Mouse (Mus musculus): ENCODE results near the gene Rmnd1. TPM values are rescaled to one million over a fixed set of nuclear protein-coding genes. Genes with fewer than 3 reads are reported as not detected.

Rmnd1 gene
- polyA plus RNA-seq, 2 experiments, result 46.3 to 63.4 TPM

DNA sequence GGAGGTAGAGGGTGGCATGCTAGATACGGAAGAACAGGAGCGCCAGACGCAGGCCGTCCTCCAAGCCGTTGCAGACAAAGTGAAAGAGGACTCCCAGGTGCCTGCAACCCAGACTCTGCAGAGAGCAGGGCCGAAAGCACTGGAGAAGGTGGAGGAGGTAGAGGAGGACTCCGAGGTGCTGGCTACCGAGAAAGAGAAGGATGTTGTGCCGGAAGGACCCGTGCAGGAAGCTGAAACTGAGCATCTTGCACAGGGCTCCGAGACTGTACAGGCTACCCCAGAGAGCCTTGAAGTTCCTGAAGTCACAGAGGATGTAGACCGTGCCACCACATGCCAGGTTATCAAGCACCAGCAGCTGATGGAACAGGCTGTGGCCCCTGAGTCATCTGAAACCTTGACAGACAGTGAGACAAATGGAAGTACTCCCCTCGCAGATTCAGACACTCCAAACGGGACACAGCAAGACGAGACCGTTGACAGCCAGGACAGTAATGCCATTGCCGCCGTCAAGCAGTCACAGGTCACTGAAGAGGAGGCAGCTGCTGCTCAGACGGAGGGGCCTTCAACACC is 76.2 kb downstream of the Rmnd1 start:
- no peak for DNase-seq (ENCODE audit: low spot score)
- H3K27me3 ChIP-seq (ENCODE audit: control insufficient read depth, insufficient read depth, low read length), result no peaks in the 10 kb centered on the region
- ATAC-seq (ENCODE audit: low FRiP score, low read depth), result no peak
- H3K4me3 ChIP-seq (replicated peaks; ENCODE audit: low read length), result no peak overlapping the region
- no peaks in the 10 kb centered on the region for H3K4me1 ChIP-seq (ENCODE audit: control insufficient read depth, insufficient read depth, low read length)
- H3K9me3 ChIP-seq (ENCODE audit: control insufficient read depth, low read length), result no peaks in the 10 kb centered on the region
- H3K4me2 ChIP-seq (replicated peaks; ENCODE audit: low read depth, low read length, severe bottlenecking), result no peak overlapping the region
- H3K36me3 ChIP-seq (ENCODE audit: control insufficient read depth, insufficient read depth, low read length), result peaks cover 12% of the 10 kb centered on the region
- no peak overlapping the region for H3K27ac ChIP-seq (replicated peaks; ENCODE audit: low read depth, low read length)
- 86% methylated on average over 19 of the region's 19 CpGs for WGBS
- TF ChIP-seq POLR2A (IDR thresholded peaks at IDR 0.05; ENCODE audit: borderline replicate concordance, extremely low read depth, insufficient read depth, insufficient read length), result no peak
- H3K9ac ChIP-seq (ENCODE audit: low read depth, low read length, severe bottlenecking), result no peak overlapping the region

DNA sequence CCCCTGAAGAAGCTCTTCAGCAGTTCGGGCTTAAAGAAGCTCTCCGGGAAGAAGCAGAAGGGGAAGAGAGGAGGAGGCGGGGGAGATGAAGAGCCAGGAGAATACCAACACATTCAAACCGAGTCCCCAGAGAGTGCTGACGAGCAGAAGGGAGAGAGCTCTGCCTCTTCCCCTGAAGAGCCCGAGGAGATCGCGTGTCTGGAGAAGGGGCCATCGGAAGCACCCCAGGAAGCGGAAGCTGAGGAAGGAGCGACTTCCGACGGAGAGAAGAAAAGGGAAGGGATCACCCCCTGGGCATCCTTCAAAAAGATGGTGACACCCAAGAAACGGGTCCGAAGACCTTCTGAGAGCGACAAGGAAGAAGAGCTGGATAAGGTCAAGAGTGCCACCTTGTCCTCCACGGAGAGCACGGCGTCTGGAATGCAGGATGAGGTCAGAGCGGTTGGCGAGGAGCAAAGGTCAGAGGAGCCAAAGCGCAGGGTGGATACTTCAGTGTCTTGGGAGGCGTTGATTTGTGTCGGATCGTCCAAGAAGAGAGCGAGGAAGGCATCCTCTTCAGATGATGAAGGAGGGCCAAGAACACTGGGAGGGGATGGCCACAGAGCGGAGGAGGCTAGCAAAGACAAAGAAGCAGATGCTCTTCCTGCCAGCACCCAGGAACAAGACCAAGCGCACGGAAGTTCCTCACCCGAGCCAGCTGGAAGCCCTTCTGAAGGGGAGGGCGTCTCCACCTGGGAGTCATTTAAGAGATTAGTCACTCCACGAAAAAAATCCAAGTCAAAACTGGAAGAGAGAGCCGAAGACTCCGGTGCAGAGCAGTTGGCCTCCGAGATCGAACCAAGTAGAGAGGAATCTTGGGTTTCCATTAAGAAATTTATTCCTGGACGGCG is 77.6 kb downstream of the Rmnd1 start:
- no peak for TF ChIP-seq POLR2A (IDR thresholded peaks at IDR 0.05; ENCODE audit: borderline replicate concordance, extremely low read depth, insufficient read depth, insufficient read length)

More for the DNA sequence above, 77.6 kb downstream of the Rmnd1 start:
- peaks cover 12% of the 10 kb centered on the region for H3K36me3 ChIP-seq (ENCODE audit: control insufficient read depth, insufficient read depth, low read length)
- WGBS, result 89% methylated on average over 38 of the region's 38 CpGs
- H3K9me3 ChIP-seq (ENCODE audit: control insufficient read depth, low read length), result no peaks in the 10 kb centered on the region
- no peaks in the 10 kb centered on the region for H3K27me3 ChIP-seq (ENCODE audit: control insufficient read depth, insufficient read depth, low read length)
- no peak overlapping the region for H3K4me3 ChIP-seq (replicated peaks; ENCODE audit: low read length)
- H3K4me2 ChIP-seq (replicated peaks; ENCODE audit: low read depth, low read length, severe bottlenecking), result no peak overlapping the region
- no peak overlapping the region for H3K27ac ChIP-seq (replicated peaks; ENCODE audit: low read depth, low read length)
- no peak for DNase-seq (ENCODE audit: low spot score)
- H3K9ac ChIP-seq (ENCODE audit: low read depth, low read length, severe bottlenecking), result no peak overlapping the region
- no peak for ATAC-seq (ENCODE audit: low FRiP score, low read depth)
- no peaks in the 10 kb centered on the region for H3K4me1 ChIP-seq (ENCODE audit: control insufficient read depth, insufficient read depth, low read length)

Other genes starting within 250 kb of the Rmnd1 start
- 25.4 and 41.0 TPM in 2 replicates for gene Akap12, start 166.0 kb downstream of the Rmnd1 start, polyA plus RNA-seq (2012; rRNA removed)
- 41.0 and 42.2 TPM in 2 replicates for gene Akap12, start 166.0 kb downstream of the Rmnd1 start, polyA plus RNA-seq (2014; fragmentation: Nextera tagmentation; extraction: Ambion mirVana)
- gene Zbtb2, start 44.3 kb downstream of the Rmnd1 start, polyA plus RNA-seq (2012; rRNA removed), result 12.5 and 14.0 TPM in 2 replicates
- 13.7 and 15.4 TPM in 2 replicates for gene Zbtb2, start 44.3 kb downstream of the Rmnd1 start, polyA plus RNA-seq (2014; fragmentation: Nextera tagmentation; extraction: Ambion mirVana)
- gene Armt1, start 79 bp upstream of the Rmnd1 start, polyA plus RNA-seq (2012; rRNA removed), result 21.9 and 22.0 TPM in 2 replicates
- gene Armt1, start 79 bp upstream of the Rmnd1 start, polyA plus RNA-seq (2014; fragmentation: Nextera tagmentation; extraction: Ambion mirVana), result 17.3 and 18.1 TPM in 2 replicates
- 0.11 and 0.15 TPM in 2 replicates for gene Ccdc170, start 50.1 kb upstream of the Rmnd1 start, polyA plus RNA-seq (2012; rRNA removed)
- not detected in 2 replicates for gene Ccdc170, start 50.1 kb upstream of the Rmnd1 start, polyA plus RNA-seq (2014; fragmentation: Nextera tagmentation; extraction: Ambion mirVana)
- 0.79 and 0.90 TPM in 2 replicates for gene Esr1, start 179.2 kb upstream of the Rmnd1 start, polyA plus RNA-seq (2012; rRNA removed)
- 0.83 and 1.1 TPM in 2 replicates for gene Esr1, start 179.2 kb upstream of the Rmnd1 start, polyA plus RNA-seq (2014; fragmentation: Nextera tagmentation; extraction: Ambion mirVana)